Mouse (Mus musculus) MEL (cell line): Measurements from ENCODE around the gene Pik3cd.

Experiments used
- CHD1 ChIP-seq: IDR thresholded peaks from 2 replicates; pipeline ENCODE4 v1.6.1; 2012; ENCODE audit warnings: low read depth, mild to moderate bottlenecking, inconsistent platforms, low read length, improper control_type of control experiment
- CTCF ChIP-seq, 3 experiments: IDR thresholded peaks in 2 of 3; conservative IDR thresholded peaks in 1 of 3; 2 replicates each; pipeline ENCODE4 v1.5.1; 2011 to 2012; ENCODE audit warnings: low read length in 3 of 3, low read depth in 2 of 3, mild to moderate bottlenecking in 2 of 3, improper control_type of control experiment in 1 of 3, inconsistent platforms in 1 of 3, mixed read lengths in 1 of 3, moderate library complexity in 1 of 3; ENCODE audit not compliant: control insufficient read depth in 1 of 3, insufficient read depth in 1 of 3, poor library complexity in 1 of 3, severe bottlenecking in 1 of 3
- ELF1 ChIP-seq: IDR thresholded peaks from 2 replicates; pipeline ENCODE4 v1.6.1; 2014; ENCODE audit warnings: low read depth, mild to moderate bottlenecking, inconsistent platforms, low read length, improper control_type of control experiment, moderate library complexity
- EP300 ChIP-seq, 2 experiments: IDR thresholded peaks; 2 replicates each; pipeline ENCODE4 v1.6.1; 2011; ENCODE audit warnings: improper control_type of control experiment in 2 of 2, low read length in 2 of 2, low read depth in 1 of 2, mild to moderate bottlenecking in 1 of 2
- POLR2A ChIP-seq, 2 experiments: IDR thresholded peaks; 2 replicates each; pipeline ENCODE4 v1.6.1; 2011 to 2012; ENCODE audit warnings: low read length in 2 of 2, mild to moderate bottlenecking in 2 of 2, control low read depth in 1 of 2, improper control_type of control experiment in 1 of 2, low read depth in 1 of 2, moderate library complexity in 1 of 2; ENCODE audit not compliant: control insufficient read depth in 1 of 2, insufficient read depth in 1 of 2, poor library complexity in 1 of 2
- POLR2AphosphoS2 ChIP-seq: IDR thresholded peaks from 2 replicates; pipeline ENCODE4 v1.6.1; 2011; ENCODE audit warnings: low read length, improper control_type of control experiment
- TCF12 ChIP-seq: IDR thresholded peaks from 2 replicates; pipeline ENCODE4 v1.6.1; 2014; ENCODE audit warnings: low read depth, mild to moderate bottlenecking, inconsistent platforms, low read length, improper control_type of control experiment, moderate library complexity
- USF1 ChIP-seq: IDR thresholded peaks from 2 replicates; pipeline ENCODE4 v1.6.1; 2014; ENCODE audit warnings: low read depth, mild to moderate bottlenecking, inconsistent platforms, low read length, improper control_type of control experiment, moderate library complexity
- ZKSCAN1 ChIP-seq: IDR thresholded peaks from 2 replicates; pipeline ENCODE4 v1.6.1; 2012; ENCODE audit warnings: low read depth, mild to moderate bottlenecking, inconsistent platforms, low read length, improper control_type of control experiment, moderate library complexity
- ZNF384 ChIP-seq: IDR thresholded peaks from 2 replicates; pipeline ENCODE4 v1.6.1; 2012; ENCODE audit warnings: low read depth, mild to moderate bottlenecking, inconsistent platforms, low read length, improper control_type of control experiment

- TF ChIP-seq ZKSCAN1 (no peak), EP300 (IDR thresholded peaks at IDR 0.05; ENCODE audit: low read depth in 1 of 2, low read length in 2 of 2) (no peak), TCF12 (no peak), POLR2A (IDR thresholded peaks at IDR 0.05; ENCODE audit: control insufficient read depth in 1 of 2, insufficient read depth in 1 of 2, low read depth in 1 of 2, low read length in 2 of 2, poor library complexity in 1 of 2) (no peak), USF1 (no peak), ELF1 (no peak), CHD1 (no peak), CTCF (IDR thresholded peaks at IDR 0.05 in 2 of 3, conservative IDR thresholded peaks at IDR 0.05 in 1 of 3; ENCODE audit: control insufficient read depth in 1 of 3, insufficient read depth in 1 of 3, low read depth in 2 of 3, low read length in 3 of 3, poor library complexity in 1 of 3, severe bottlenecking in 1 of 3) (no peak), POLR2AphosphoS2 (no peak), ZNF384 (no peak)
Observed at GRCm38 (mm10) chr4:149688861-149689260, 13.5 kb downstream of the Pik3cd start.
